Mouse (Mus musculus) C2C12 (cell line): Measurements from ENCODE around the gene Cacnb2.

ENCODE experiments used
- CEBPB ChIP-seq: IDR thresholded peaks from one replicate; pipeline ENCODE4 v1.6.1; 2011; ENCODE audit warnings: low read depth, mild to moderate bottlenecking, control low read depth, moderate library complexity
- CTCF ChIP-seq: IDR thresholded peaks from one replicate; pipeline ENCODE4 v1.5.1; 2011; ENCODE audit not compliant: control insufficient read depth, insufficient read depth, insufficient read length
- FOSL1 ChIP-seq: IDR thresholded peaks from one replicate; pipeline ENCODE4 v1.8.0; 2011; ENCODE audit warnings: mild to moderate bottlenecking, low read length; ENCODE audit not compliant: poor library complexity, insufficient read depth, severe bottlenecking
- MAX ChIP-seq: IDR thresholded peaks from one replicate; pipeline ENCODE4 v1.6.1; 2011; ENCODE audit warnings: mild to moderate bottlenecking, control low read depth
- MYOD1 ChIP-seq: IDR thresholded peaks from one replicate; pipeline ENCODE4 v1.6.1; 2011; ENCODE audit warnings: low read depth; ENCODE audit not compliant: control insufficient read depth, insufficient read length
- MYOG ChIP-seq: IDR thresholded peaks from one replicate; pipeline ENCODE4 v1.6.1; 2011; ENCODE audit not compliant: control insufficient read depth, insufficient read length; ENCODE audit errors: extremely low read depth

GRCm38 (mm10) chr2:14873701-14874181, 270.9 kb downstream of the Cacnb2 start:
- TF ChIP-seq CTCF (no peak), MYOD1 (no peak), CEBPB (no peak), MYOG (no peak), FOSL1 (no peak), MAX (no peak)
